Mouse (Mus musculus): ENCODE measurements around the gene Ptbp3. TPM values are rescaled to one million over a fixed set of nuclear protein-coding genes. Genes with fewer than 3 reads are reported as not detected.

Gene Ptbp3
- polyA plus RNA-seq, 1 experiment from 2014 or later, result 60.2 TPM

DNA sequence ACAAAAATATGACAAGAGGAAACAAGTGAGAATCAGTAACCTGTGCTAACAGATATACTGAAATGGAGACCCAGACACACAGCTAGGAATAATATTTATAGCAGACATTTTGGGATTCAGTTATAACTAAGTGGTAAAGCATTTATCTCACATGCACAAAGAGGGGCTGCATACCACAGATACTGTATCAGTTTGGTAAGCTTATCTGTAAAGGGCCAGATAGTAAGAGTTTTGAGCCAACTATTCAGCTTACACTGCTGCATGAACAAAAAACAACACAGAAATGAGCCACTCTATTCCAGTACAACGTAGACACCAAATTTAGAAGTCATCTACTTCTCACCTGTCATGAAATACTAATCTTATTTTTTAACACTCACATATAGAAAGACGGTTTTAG, 15.9 kb downstream of the Ptbp3 start:
- Histone ChIP-seq H3K4me3 (peak overlapping the region; percentile 25; the same call in 1 of the 2 replicates), H3K27ac (peak overlapping the region; percentile 96), H3K9me3 (replicated peaks) (no peaks in the 10 kb centered on the region), H3K36me3 (0 out of 2 replicates have a peak, but pooled peaks cover 4% of the 10 kb centered on the region), H3K4me2 (peak overlapping the region; percentile 67), H3K9ac (peak overlapping the region; percentile 64), H3K27me3 (replicated peaks) (no peaks in the 10 kb centered on the region), H3K4me1 (peaks cover 88% of the 10 kb centered on the region)
- peak; percentile 93 for ATAC-seq
- 20% methylated on average over 2 of the region's 2 CpGs for WGBS (ENCODE audit: insufficient replicate concordance)

GRCm38 (mm10) chr4:59531172-59531571, 18.0 kb downstream of the Ptbp3 start:
- Histone ChIP-seq H3K27me3 (replicated peaks) (no peaks in the 10 kb centered on the region), H3K4me1 (peaks cover 86% of the 10 kb centered on the region), H3K27ac (peak overlapping the region; percentile 88), H3K36me3 (0 out of 2 replicates have a peak, but pooled peaks cover 4% of the 10 kb centered on the region), H3K9me3 (replicated peaks) (no peaks in the 10 kb centered on the region), H3K4me3 (no peak overlapping the region), H3K9ac (peak overlapping the region; percentile 31; the same call in 1 of the 2 replicates), H3K4me2 (peak overlapping the region; percentile 32)
- ATAC-seq, result peak; percentile 54
- 61% methylated on average over 1 of the region's 1 CpGs for WGBS (ENCODE audit: insufficient replicate concordance)

DNA sequence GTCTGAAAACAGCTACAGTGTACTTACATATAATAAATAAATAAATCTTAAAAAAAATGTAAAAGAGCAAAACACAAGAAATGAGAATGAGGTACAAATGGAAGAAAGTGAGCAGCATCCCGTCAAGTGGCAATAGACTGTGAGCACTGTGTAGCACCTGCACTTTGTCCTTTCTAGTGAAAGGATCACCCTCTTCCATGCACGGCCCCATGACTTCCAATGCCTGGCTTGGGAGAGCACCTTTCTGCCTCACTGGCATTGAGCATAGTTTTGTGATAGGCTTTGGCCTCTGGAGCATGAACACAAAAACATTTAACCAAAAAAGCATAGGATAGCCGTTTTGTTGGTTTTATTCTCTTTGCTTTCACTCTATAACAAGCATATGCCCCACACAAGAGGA, 21.7 kb downstream of the Ptbp3 start:
- no peak overlapping the region for H3K4me3 ChIP-seq
- peaks cover 23% of the 10 kb centered on the region for H3K36me3 ChIP-seq
- no peak overlapping the region for H3K27ac ChIP-seq
- H3K27me3 ChIP-seq (replicated peaks), result no peaks in the 10 kb centered on the region
- no peak for ATAC-seq
- H3K4me1 ChIP-seq, result peaks cover 78% of the 10 kb centered on the region
- no peak overlapping the region for H3K4me2 ChIP-seq
- no peaks in the 10 kb centered on the region for H3K9me3 ChIP-seq (replicated peaks)
- 77% methylated on average over 3 of the region's 3 CpGs for WGBS (ENCODE audit: insufficient replicate concordance)
- no peak overlapping the region for H3K9ac ChIP-seq

GRCm38 (mm10) chr4:59526728-59527127, 22.4 kb downstream of the Ptbp3 start:
- H3K4me3 ChIP-seq, result no peak overlapping the region
- H3K9me3 ChIP-seq (replicated peaks), result no peaks in the 10 kb centered on the region
- no peak overlapping the region for H3K27ac ChIP-seq
- peaks cover 27% of the 10 kb centered on the region for H3K36me3 ChIP-seq
- ATAC-seq, result no peak
- H3K4me2 ChIP-seq, result no peak overlapping the region
- peaks cover 72% of the 10 kb centered on the region for H3K4me1 ChIP-seq
- H3K27me3 ChIP-seq (replicated peaks), result no peaks in the 10 kb centered on the region
- WGBS (ENCODE audit: insufficient replicate concordance), result 52% methylated on average over 2 of the region's 2 CpGs
- H3K9ac ChIP-seq, result no peak overlapping the region

GRCm38 (mm10) chr4:59524875-59525274, 24.3 kb downstream of the Ptbp3 start:
- H3K36me3 ChIP-seq, result peaks cover 39% of the 10 kb centered on the region
- no peak overlapping the region for H3K4me2 ChIP-seq
- peaks cover 60% of the 10 kb centered on the region for H3K4me1 ChIP-seq
- no peak overlapping the region for H3K9ac ChIP-seq
- 50% methylated on average over 3 of the region's 3 CpGs for WGBS (ENCODE audit: insufficient replicate concordance)
- no peaks in the 10 kb centered on the region for H3K27me3 ChIP-seq (replicated peaks)
- ATAC-seq, result peak; percentile 91
- peak overlapping the region; percentile 63; the same call in 1 of the 2 replicates for H3K27ac ChIP-seq
- no peaks in the 10 kb centered on the region for H3K9me3 ChIP-seq (replicated peaks)
- no peak overlapping the region for H3K4me3 ChIP-seq

DNA sequence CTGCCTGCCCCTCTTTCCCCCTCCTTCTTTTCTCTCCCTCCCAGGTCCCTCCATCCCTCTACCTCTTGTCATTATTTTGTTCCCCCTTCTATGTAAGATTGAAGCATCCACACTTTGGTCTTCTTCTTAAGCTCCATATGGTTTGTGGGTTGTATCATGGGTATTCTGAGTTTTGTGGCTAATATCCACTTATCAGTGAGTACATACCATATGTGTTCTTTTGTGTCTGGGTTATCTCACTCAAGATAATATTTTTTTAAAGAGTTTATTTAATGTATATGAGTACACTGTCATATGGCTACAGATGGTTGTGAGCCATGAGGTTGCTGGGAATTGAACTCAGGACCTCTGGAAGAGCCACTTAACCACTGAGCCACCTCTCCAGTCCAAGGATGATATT, 38.8 kb downstream of the Ptbp3 start:
- Histone ChIP-seq H3K36me3 (peaks cover 74% of the 10 kb centered on the region), H3K4me3 (no peak overlapping the region), H3K9me3 (replicated peaks) (no peaks in the 10 kb centered on the region), H3K4me2 (peak overlapping the region; percentile 7; the same call in 1 of the 2 replicates), H3K27ac (0 out of 2 replicates have a peak overlapping the region, but pooled peaks have one; percentile 22), H3K4me1 (peaks cover 27% of the 10 kb centered on the region), H3K27me3 (replicated peaks) (no peaks in the 10 kb centered on the region), H3K9ac (no peak overlapping the region)
- ATAC-seq, result no peak

- Histone ChIP-seq H3K9ac (peak overlapping the region; percentile 4; the same call in 1 of the 2 replicates), H3K9me3 (replicated peaks) (no peaks in the 10 kb centered on the region), H3K36me3 (peaks cover 75% of the 10 kb centered on the region), H3K4me1 (peaks cover 27% of the 10 kb centered on the region), H3K27me3 (replicated peaks) (no peaks in the 10 kb centered on the region), H3K27ac (no peak overlapping the region), H3K4me3 (no peak overlapping the region), H3K4me2 (peak overlapping the region; percentile 7; the same call in 1 of the 2 replicates)
- peak; percentile 90 for ATAC-seq
- 85% methylated on average over 2 of the region's 2 CpGs for WGBS (ENCODE audit: insufficient replicate concordance)
These were observed 39.6 kb downstream of the Ptbp3 start for GRCm38 (mm10) chr4:59509558-59509957.

- H3K4me3 ChIP-seq, result no peak overlapping the region
- H3K4me1 ChIP-seq, result peaks cover 27% of the 10 kb centered on the region
- H3K36me3 ChIP-seq, result peaks cover 74% of the 10 kb centered on the region
- 44% methylated on average over 2 of the region's 2 CpGs for WGBS (ENCODE audit: insufficient replicate concordance)
- ATAC-seq, result no peak
- H3K27ac ChIP-seq, result 0 out of 2 replicates have a peak overlapping the region, but pooled peaks have one; percentile 30
- no peaks in the 10 kb centered on the region for H3K27me3 ChIP-seq (replicated peaks)
- H3K4me2 ChIP-seq, result no peak overlapping the region
- no peak overlapping the region for H3K9ac ChIP-seq
- H3K9me3 ChIP-seq (replicated peaks), result no peaks in the 10 kb centered on the region
These were observed 41.4 kb downstream of the Ptbp3 start for GRCm38 (mm10) chr4:59507766-59508165.

GRCm38 (mm10) chr4:59506704-59507103, 42.5 kb downstream of the Ptbp3 start:
- no peak overlapping the region for H3K4me2 ChIP-seq
- H3K27me3 ChIP-seq (replicated peaks), result no peaks in the 10 kb centered on the region
- no peak overlapping the region for H3K27ac ChIP-seq
- H3K36me3 ChIP-seq, result peaks cover 73% of the 10 kb centered on the region
- H3K9me3 ChIP-seq (replicated peaks), result 0 out of 2 replicates have a peak, but pooled peaks cover 2% of the 10 kb centered on the region
- H3K4me1 ChIP-seq, result peaks cover 27% of the 10 kb centered on the region
- no peak overlapping the region for H3K9ac ChIP-seq
- ATAC-seq, result no peak
- 96% methylated on average over 3 of the region's 3 CpGs for WGBS (ENCODE audit: insufficient replicate concordance)
- H3K4me3 ChIP-seq, result no peak overlapping the region

GRCm38 (mm10) chr4:59505481-59505880, 43.7 kb downstream of the Ptbp3 start:
- H3K27ac ChIP-seq, result no peak overlapping the region
- H3K4me2 ChIP-seq, result no peak overlapping the region
- no peak overlapping the region for H3K4me3 ChIP-seq
- H3K9me3 ChIP-seq (replicated peaks), result 0 out of 2 replicates have a peak, but pooled peaks cover 2% of the 10 kb centered on the region
- peaks cover 73% of the 10 kb centered on the region for H3K36me3 ChIP-seq
- no peak overlapping the region for H3K9ac ChIP-seq
- ATAC-seq, result no peak
- H3K4me1 ChIP-seq, result peaks cover 22% of the 10 kb centered on the region
- 92% methylated on average over 3 of the region's 3 CpGs for WGBS (ENCODE audit: insufficient replicate concordance)
- no peaks in the 10 kb centered on the region for H3K27me3 ChIP-seq (replicated peaks)

DNA sequence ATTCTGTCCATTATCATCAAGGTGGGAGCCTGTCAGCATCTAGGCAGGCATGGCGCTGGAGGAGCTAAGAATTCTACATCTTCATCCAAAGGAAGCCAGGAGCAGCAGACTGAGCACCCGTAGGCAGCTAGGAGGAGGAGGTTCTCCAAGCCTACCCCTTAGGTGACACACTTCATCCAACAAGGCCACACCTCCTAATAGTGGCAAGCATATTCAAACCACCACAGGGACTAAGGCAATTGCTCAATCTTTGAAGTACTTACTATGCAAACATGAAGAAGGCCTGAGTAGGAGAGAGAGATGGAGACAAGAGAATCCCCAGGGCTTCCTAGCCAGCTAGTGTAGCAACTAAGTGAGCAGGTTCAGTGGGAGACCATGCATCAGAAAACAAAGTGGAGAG, 58.1 kb downstream of the Ptbp3 start:
- Histone ChIP-seq H3K9me3 (replicated peaks) (no peaks in the 10 kb centered on the region), H3K27me3 (replicated peaks) (no peaks in the 10 kb centered on the region), H3K4me3 (no peak overlapping the region), H3K36me3 (peaks cover 78% of the 10 kb centered on the region), H3K27ac (no peak overlapping the region), H3K4me2 (no peak overlapping the region), H3K9ac (no peak overlapping the region), H3K4me1 (no peaks in the 10 kb centered on the region)
- ATAC-seq, result no peak
- 85% methylated on average over 2 of the region's 2 CpGs for WGBS (ENCODE audit: insufficient replicate concordance)

- Histone ChIP-seq H3K36me3 (peaks cover 33% of the 10 kb centered on the region), H3K27ac (no peak overlapping the region), H3K27me3 (replicated peaks) (no peaks in the 10 kb centered on the region), H3K4me3 (no peak overlapping the region), H3K9ac (no peak overlapping the region), H3K4me1 (peaks cover 24% of the 10 kb centered on the region), H3K9me3 (replicated peaks) (no peaks in the 10 kb centered on the region), H3K4me2 (no peak overlapping the region)
- ATAC-seq, result peak; percentile 44; the same call in 1 of the 2 replicates
These were observed 77.9 kb downstream of the Ptbp3 start for GRCm38 (mm10) chr4:59471306-59471705.

- H3K4me2 ChIP-seq, result no peak overlapping the region
- H3K9me3 ChIP-seq (replicated peaks), result no peaks in the 10 kb centered on the region
- WGBS (ENCODE audit: insufficient replicate concordance), result 52% methylated on average over 2 of the region's 2 CpGs
- no peak for ATAC-seq
- no peaks in the 10 kb centered on the region for H3K36me3 ChIP-seq
- no peak overlapping the region for H3K9ac ChIP-seq
- H3K27ac ChIP-seq, result no peak overlapping the region
- H3K4me1 ChIP-seq, result peaks cover 37% of the 10 kb centered on the region
- no peaks in the 10 kb centered on the region for H3K27me3 ChIP-seq (replicated peaks)
- no peak overlapping the region for H3K4me3 ChIP-seq
These were observed 83.7 kb downstream of the Ptbp3 start for GRCm38 (mm10) chr4:59465449-59465848.
